Mouse (Mus musculus) liver, postnatal 0 days (tissue): ENCODE results near the gene Slit2. TPM values are rescaled to one million over a fixed set of nuclear protein-coding genes. Genes with fewer than 3 reads are reported as not detected.

Experiments
- ATAC-seq: fragments of 200-750 bp; cut with Nextera tagmentation; 2 replicates; pipeline ENCODE4 v1.8.0; 2017; ENCODE audit warnings: mild to moderate bottlenecking, moderate library complexity
- DNase-seq: peaks from one replicate; pipeline ENCODE4 v3.0.0-alpha.2; 2016
- H3K27ac ChIP-seq: fragments of 300-500 bp; sonication (generic); 2 replicates; pipeline ENCODE4 v1.5.1; 2014; ENCODE audit warnings: antibody characterized with exemption, moderate library complexity, mild to moderate bottlenecking, low read depth
- H3K27me3 ChIP-seq: fragments of 300-500 bp; sonication (generic); 2 replicates; pipeline ENCODE4 v1.6.1; 2014; ENCODE audit warnings: low read length, control low read depth, mixed read lengths; ENCODE audit not compliant: insufficient read depth
- H3K36me3 ChIP-seq: fragments of 300-500 bp; sonication (generic); replicated peaks from 2 replicates; pipeline ENCODE4 v1.6.1; 2014; ENCODE audit warnings: mild to moderate bottlenecking, control low read depth, low read length, moderate library complexity, mixed read lengths; ENCODE audit not compliant: insufficient read depth
- H3K4me1 ChIP-seq: fragments of 300-500 bp; sonication (generic); 2 replicates; pipeline ENCODE4 v1.6.1; 2014; ENCODE audit warnings: antibody characterized with exemption, mild to moderate bottlenecking, control low read depth; ENCODE audit not compliant: insufficient read depth
- H3K4me2 ChIP-seq: fragments of 300-500 bp; sonication (generic); 2 replicates; pipeline ENCODE4 v1.6.1; 2014; ENCODE audit warnings: low read depth, mild to moderate bottlenecking, low read length, moderate library complexity, mixed read lengths
- H3K4me3 ChIP-seq: fragments of 300-500 bp; sonication (generic); 2 replicates; pipeline ENCODE4 v1.5.1; 2014; ENCODE audit warnings: low read depth, low read length
- H3K9ac ChIP-seq: fragments of 300-500 bp; sonication (generic); replicated peaks from 2 replicates; pipeline ENCODE4 v1.6.1; 2014; ENCODE audit warnings: mild to moderate bottlenecking, moderate library complexity
- H3K9me3 ChIP-seq: fragments of 300-500 bp; sonication (generic); 2 replicates; pipeline ENCODE4 v1.6.1; 2016; ENCODE audit warnings: mild to moderate bottlenecking, control low read depth, low read length, mixed read lengths
- CTCF ChIP-seq: sonication (generic); IDR thresholded peaks from 2 replicates; pipeline ENCODE4 v1.5.1; 2016; ENCODE audit warnings: antibody characterized with exemption, low read depth
- EP300 ChIP-seq: IDR thresholded peaks from 2 replicates; pipeline ENCODE4 v1.6.1; 2016; ENCODE audit warnings: antibody characterized with exemption, low read depth, mild to moderate bottlenecking
- WGBS: fragments of 180-500 bp; shearing (Covaris S2); extraction: QIAGEN DNeasy Blood & Tissue Kit; methylation state at CpG from one replicate; pipeline ENCODE4 v1.1.7; 2014; ENCODE audit not compliant: insufficient replicate concordance; 5-methylcytosine and 5-hydroxymethylcytosine counted together
- polyA plus RNA-seq: library from polyadenylated mRNA; unstranded; fragments of >200 nt; fragmentation: Nextera tagmentation; extraction: Ambion mirVana; gene quantifications from 2 replicates; pipeline ENCODE4 v1.2.1, GENCODE M21; 2015

The Slit2 gene
- polyA plus RNA-seq, 1 experiment from 2014 or later: 0.23 TPM

- ATAC-seq (no peak), DNase-seq (no peak)
- H3K4me3 ChIP-seq: no peak overlapping the region
- H3K9ac ChIP-seq: no peak overlapping the region
- peaks cover 12% of the 10 kb centered on the region for H3K27me3 ChIP-seq
- no peak for TF ChIP-seq EP300
- no peak for TF ChIP-seq CTCF
- 76% methylated on average over 4 of the region's 4 CpGs for WGBS
- no peak overlapping the region for H3K27ac ChIP-seq
- no peak overlapping the region for H3K4me2 ChIP-seq
- H3K9me3 ChIP-seq: no peaks in the 10 kb centered on the region
- H3K4me1 ChIP-seq: no peaks in the 10 kb centered on the region
- no peaks in the 10 kb centered on the region for H3K36me3 ChIP-seq
Measured at GRCm38 (mm10) chr5:47990926-47991325, 8.0 kb downstream of the Slit2 start.

DNA sequence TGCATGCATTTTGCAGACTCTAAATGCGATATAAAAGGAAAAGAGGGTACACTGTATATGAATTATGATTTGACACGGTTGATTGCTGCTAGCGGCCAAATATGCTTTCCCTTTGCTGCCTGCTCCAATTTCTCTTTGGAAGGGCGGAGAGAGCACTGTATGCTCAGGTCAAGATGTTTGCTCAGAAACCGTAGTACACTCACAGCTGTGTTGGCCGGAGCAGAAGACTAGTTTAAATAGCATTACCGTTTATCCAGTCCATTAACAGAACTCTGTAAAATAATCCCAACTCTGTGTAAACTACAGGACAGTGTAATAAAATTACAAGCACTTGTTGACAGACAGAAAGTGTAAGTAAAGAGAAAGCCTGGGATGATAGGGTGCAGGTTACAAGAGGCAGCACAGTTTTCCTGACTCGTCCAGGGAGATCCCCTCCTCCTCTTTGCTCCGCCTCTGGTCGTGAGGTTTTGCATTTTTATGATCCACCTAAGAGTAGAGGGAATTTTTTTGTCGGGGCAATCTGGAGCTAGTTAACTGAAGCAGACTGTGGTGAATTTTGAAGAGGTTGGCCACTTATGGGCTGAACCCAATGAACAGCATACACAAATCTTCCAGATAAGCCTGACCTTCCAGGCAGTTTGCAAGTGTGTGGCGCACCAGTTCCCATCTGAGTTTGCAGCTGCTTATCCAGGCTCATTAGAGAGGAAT lies 20.9 kb downstream of the Slit2 start:
- Histone ChIP-seq H3K9me3 (no peaks in the 10 kb centered on the region), H3K9ac (no peak overlapping the region), H3K27ac (no peak overlapping the region), H3K27me3 (no peaks in the 10 kb centered on the region), H3K4me1 (no peaks in the 10 kb centered on the region), H3K4me3 (no peak overlapping the region), H3K36me3 (no peaks in the 10 kb centered on the region), H3K4me2 (no peak overlapping the region)
- DNase-seq: no peak
- WGBS: 57% methylated on average over 12 of the region's 12 CpGs
- no peak for ATAC-seq
- TF ChIP-seq EP300: no peak
- no peak for TF ChIP-seq CTCF

DNA sequence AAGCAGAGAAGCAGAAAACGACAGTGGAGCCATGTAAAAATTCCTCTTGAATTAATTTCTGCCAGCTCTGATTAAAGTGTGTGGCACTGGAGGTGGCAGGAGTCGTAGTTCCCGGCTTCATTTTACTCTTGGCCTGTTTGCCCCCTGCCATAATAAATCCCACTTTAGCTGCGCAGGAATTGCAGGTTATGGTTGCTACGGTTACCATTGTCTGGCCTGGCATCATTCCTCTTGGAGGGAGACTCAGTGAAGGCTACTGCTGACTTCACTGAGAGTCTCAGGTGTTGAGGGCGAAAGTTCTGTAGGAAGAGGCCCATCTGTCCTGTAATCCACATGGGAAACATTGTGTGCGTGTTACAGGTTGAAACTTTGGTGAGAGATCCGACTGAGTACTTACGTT lies 22.6 kb downstream of the Slit2 start:
- no peaks in the 10 kb centered on the region for H3K9me3 ChIP-seq
- ATAC-seq: no peak
- WGBS: 67% methylated on average over 9 of the region's 9 CpGs

GRCm38 (mm10) chr5:48006059-48006458 lies 23.1 kb downstream of the Slit2 start:
- H3K4me3 ChIP-seq: no peak overlapping the region
- no peaks in the 10 kb centered on the region for H3K4me1 ChIP-seq
- TF ChIP-seq CTCF (no peak), EP300 (no peak)
- H3K9me3 ChIP-seq: no peaks in the 10 kb centered on the region
- H3K4me2 ChIP-seq: no peak overlapping the region
- H3K27me3 ChIP-seq: no peaks in the 10 kb centered on the region
- no peak overlapping the region for H3K27ac ChIP-seq
- ATAC-seq (no peak), DNase-seq (no peak)
- no peaks in the 10 kb centered on the region for H3K36me3 ChIP-seq
- no peak overlapping the region for H3K9ac ChIP-seq

More for the DNA sequence above, 22.6 kb downstream of the Slit2 start:
- TF ChIP-seq EP300 (no peak), CTCF (no peak)
- H3K4me3 ChIP-seq: no peak overlapping the region
- no peak for DNase-seq
- no peak overlapping the region for H3K4me2 ChIP-seq
- H3K27ac ChIP-seq: no peak overlapping the region
- no peaks in the 10 kb centered on the region for H3K36me3 ChIP-seq
- H3K4me1 ChIP-seq: no peaks in the 10 kb centered on the region
- H3K9ac ChIP-seq: no peak overlapping the region
- H3K27me3 ChIP-seq: no peaks in the 10 kb centered on the region

- H3K9ac ChIP-seq: no peak overlapping the region
- H3K27me3 ChIP-seq: no peaks in the 10 kb centered on the region
- no peak overlapping the region for H3K4me2 ChIP-seq
- no peak for DNase-seq
- TF ChIP-seq CTCF (no peak), EP300 (no peak)
- ATAC-seq: no peak
- H3K4me3 ChIP-seq: no peak overlapping the region
- H3K27ac ChIP-seq: no peak overlapping the region
- no peaks in the 10 kb centered on the region for H3K36me3 ChIP-seq
- no peaks in the 10 kb centered on the region for H3K9me3 ChIP-seq
- H3K4me1 ChIP-seq: no peaks in the 10 kb centered on the region
- 83% methylated on average over 4 of the region's 4 CpGs for WGBS
Measured at GRCm38 (mm10) chr5:48023441-48023840, 40.5 kb downstream of the Slit2 start.

DNA sequence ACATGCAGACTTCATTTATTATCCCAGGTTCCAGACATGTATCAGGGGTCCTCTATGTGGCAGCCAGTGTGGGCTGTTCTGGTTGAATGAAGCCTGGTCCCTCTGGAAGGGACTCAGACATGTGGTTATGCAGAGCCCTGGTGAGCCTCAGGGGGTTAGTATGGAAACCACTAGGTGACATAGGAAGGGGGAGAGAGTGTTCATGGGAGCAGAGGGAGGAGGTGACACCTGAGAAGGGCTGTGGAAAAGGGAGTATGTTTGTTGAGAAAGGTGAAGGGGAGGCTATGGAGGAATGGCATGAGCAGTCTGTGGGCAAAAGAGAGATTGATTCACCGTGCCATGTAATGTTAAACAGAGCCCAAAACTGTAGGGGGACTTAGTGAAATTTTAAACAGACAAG lies 51.9 kb downstream of the Slit2 start:
- WGBS: 52% methylated on average over 1 of the region's 1 CpGs
- no peak overlapping the region for H3K9ac ChIP-seq
- no peaks in the 10 kb centered on the region for H3K27me3 ChIP-seq
- no peak overlapping the region for H3K27ac ChIP-seq
- H3K9me3 ChIP-seq: no peaks in the 10 kb centered on the region
- ATAC-seq (no peak), DNase-seq (no peak)
- no peak overlapping the region for H3K4me3 ChIP-seq
- TF ChIP-seq CTCF (no peak), EP300 (no peak)
- H3K4me1 ChIP-seq: no peaks in the 10 kb centered on the region
- H3K36me3 ChIP-seq: no peaks in the 10 kb centered on the region
- H3K4me2 ChIP-seq: no peak overlapping the region
